Mouse (Mus musculus): Measurements from ENCODE around the gene Actr3b. TPM values are rescaled to one million over a fixed set of nuclear protein-coding genes. Genes with fewer than 3 reads are reported as not detected.
"Not testable (repeated sequence)": the region's sequence is repeated elsewhere in the genome, so short reads cannot be mapped to it uniquely, and the experiment has no call there.

Actr3b gene
- 55.0 and 55.1 TPM in 2 replicates for polyA plus RNA-seq (2012; rRNA removed)

DNA sequence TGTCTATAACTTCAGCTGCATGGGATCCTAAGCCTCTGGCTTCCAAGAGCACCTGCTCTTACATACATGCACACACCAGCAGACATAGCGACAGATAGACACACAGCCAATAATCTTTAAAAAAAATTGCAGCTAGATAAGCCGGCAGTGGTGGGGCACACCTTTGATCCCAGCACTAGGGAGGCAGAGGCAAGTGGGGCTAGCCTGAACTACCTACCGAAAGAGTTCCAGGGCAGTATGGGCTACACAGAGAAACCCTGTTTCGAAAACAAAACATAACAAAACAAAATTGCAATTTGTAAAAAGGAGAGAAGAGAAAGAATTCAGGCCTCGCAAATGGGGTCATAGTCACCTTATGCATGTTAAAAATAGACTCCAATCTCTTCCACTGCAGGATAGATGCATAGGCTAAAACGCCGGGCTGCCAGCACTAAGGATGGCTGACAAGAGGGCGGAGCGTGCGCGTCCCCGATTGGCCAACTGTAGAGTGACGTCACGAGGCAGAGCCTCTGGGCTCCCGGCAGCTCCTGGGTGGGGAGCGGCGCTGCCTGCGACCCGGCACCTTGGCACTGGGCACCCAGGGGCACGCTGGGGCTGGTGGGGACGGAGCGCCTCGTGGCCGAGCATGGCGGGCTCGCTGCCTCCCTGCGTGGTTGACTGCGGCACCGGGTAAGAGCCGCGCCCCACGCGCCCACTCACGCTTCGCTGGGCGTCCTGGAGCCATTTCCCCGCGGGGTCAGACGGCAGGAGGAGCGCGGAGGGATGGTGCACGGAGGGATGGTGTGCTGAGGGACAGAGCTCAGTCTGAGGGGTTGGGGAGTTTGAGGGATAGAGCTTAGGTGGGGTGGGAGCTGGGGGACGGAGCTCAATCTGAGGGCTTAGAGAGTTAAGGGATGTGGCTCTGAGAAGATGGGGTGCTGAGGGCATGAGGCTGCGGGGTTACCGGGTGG lies at the start of gene Actr3b:
Gene Actr3b, plus strand, starts transcription at position 538 of the 950 bp plus-strand sequence.
- peaks cover 6% of the 10 kb centered on the region for H3K4me1 ChIP-seq (ENCODE audit: control insufficient read depth, insufficient read depth, low read length)
- H3K27me3 ChIP-seq (ENCODE audit: control insufficient read depth, insufficient read depth, low read length) = no peaks in the 10 kb centered on the region
- peak within 1 kb of the TSS; percentile 66 for H3K27ac ChIP-seq (ENCODE audit: insufficient read depth, low read length)
- DNase-seq = peak; percentile 93 to 95
- peak within 1 kb of the TSS; percentile 85 for H3K4me3 ChIP-seq (replicated peaks; ENCODE audit: insufficient read depth, low read depth, low read length)
- no peak for TF ChIP-seq CTCF (IDR thresholded peaks at IDR 0.05; ENCODE audit: borderline replicate concordance, insufficient read depth, low read depth, low read length)
- peak; percentile 95 for TF ChIP-seq POLR2A (IDR thresholded peaks at IDR 0.05; ENCODE audit: borderline replicate concordance, insufficient read depth, low read length)
- 2% methylated on average over 45 of the region's 45 CpGs for WGBS

DNA sequence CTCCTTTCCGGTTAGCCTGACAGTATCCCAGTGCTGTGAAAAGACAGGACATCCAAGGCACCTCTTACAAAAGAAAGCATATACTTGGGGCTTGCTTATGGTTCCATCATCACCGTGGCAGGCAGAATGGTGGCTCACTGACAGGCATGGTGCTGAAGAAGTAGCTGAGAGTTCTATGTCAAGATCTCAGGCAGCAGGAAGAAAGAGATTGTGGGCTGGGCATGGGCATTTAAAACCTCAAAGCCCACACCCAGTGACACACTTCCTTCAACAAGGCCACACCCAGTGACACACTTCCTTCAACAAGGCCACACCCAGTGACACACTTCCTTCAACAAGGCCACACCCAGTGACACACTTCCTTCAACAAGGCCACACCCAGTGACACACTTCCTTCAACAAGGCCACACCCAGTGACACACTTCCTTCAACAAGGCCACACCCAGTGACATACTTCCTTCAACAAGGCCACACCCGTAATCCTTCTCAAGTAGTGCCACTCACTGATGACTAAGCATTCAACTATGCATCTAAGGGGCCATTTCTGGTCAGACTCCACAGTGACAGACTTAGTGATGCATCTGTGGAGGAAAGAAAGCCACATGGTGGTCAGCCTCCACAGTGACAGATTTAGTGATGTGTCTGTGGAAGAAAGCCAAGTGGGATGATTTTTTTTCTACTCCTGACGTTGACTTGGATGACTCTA lies 46.6 kb upstream of the Actr3b start:
- H3K27ac ChIP-seq (ENCODE audit: insufficient read depth, low read length); DNase-seq: not testable (repeated sequence)
- WGBS = 82% methylated on average over 4 of the region's 4 CpGs

DNA sequence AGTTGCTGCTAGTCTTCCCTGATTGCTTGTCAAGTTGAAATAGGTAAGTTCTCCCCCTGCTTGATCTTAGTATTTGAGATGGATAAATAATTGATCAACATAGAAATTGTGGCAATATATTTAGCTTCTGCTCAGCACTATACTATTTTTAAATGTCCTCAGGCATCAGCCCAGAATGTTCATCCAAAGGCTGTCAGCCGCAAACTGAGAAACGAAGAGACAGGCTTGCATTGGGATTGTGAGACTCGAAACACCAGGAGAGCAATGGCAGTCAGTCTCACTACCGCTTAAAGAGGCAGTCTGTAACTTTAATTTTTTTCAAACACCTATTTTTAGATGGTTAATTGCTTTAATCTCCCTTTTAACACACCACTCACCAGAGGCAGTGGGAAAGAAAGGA lies 40.4 kb upstream of the Actr3b start:
- WGBS = 81% methylated on average over 4 of the region's 4 CpGs
- Histone ChIP-seq H3K4me3 (replicated peaks; ENCODE audit: insufficient read depth, low read depth, low read length) (no peak overlapping the region), H3K27me3 (ENCODE audit: control insufficient read depth, insufficient read depth, low read length) (no peaks in the 10 kb centered on the region), H3K27ac (ENCODE audit: insufficient read depth, low read length) (no peak overlapping the region), H3K4me1 (ENCODE audit: control insufficient read depth, insufficient read depth, low read length) (no peaks in the 10 kb centered on the region)
- DNase-seq = no peak
- TF ChIP-seq POLR2A (IDR thresholded peaks at IDR 0.05; ENCODE audit: borderline replicate concordance, insufficient read depth, low read length) = no peak
- TF ChIP-seq CTCF (IDR thresholded peaks at IDR 0.05; ENCODE audit: borderline replicate concordance, insufficient read depth, low read depth, low read length) = no peak

More for the DNA sequence above, 46.6 kb upstream of the Actr3b start:
- H3K4me1 ChIP-seq (ENCODE audit: control insufficient read depth, insufficient read depth, low read length); H3K27me3 ChIP-seq (ENCODE audit: control insufficient read depth, insufficient read depth, low read length); H3K4me3 ChIP-seq (replicated peaks; ENCODE audit: insufficient read depth, low read depth, low read length): not testable (repeated sequence)

DNA sequence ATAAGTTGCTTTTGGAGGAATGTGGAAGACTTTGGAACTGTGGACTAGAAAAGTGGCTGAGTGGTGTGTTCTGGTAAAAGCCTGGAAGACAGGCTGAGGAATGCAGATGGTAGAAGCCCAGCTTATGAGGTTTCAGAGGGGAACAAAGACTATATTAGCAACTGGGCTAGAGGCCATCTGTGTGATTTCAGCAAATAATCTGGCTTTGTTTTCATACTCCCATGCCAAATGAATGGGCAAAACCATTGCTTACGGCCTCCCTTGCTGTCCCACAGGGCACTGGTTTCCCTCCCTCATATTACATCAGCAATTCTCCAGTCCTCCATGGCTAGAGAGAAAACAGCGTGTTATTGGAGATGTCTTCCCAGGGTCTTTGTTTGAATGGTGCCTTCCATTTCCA lies 36.8 kb upstream of the Actr3b start:
- Histone ChIP-seq H3K27me3 (ENCODE audit: control insufficient read depth, insufficient read depth, low read length) (no peaks in the 10 kb centered on the region), H3K4me3 (replicated peaks; ENCODE audit: insufficient read depth, low read depth, low read length) (no peak overlapping the region), H3K4me1 (ENCODE audit: control insufficient read depth, insufficient read depth, low read length) (no peaks in the 10 kb centered on the region), H3K27ac (ENCODE audit: insufficient read depth, low read length) (no peak overlapping the region)
- WGBS = 36% methylated on average over 2 of the region's 2 CpGs
- no peak for TF ChIP-seq CTCF (IDR thresholded peaks at IDR 0.05; ENCODE audit: borderline replicate concordance, insufficient read depth, low read depth, low read length)
- no peak for TF ChIP-seq POLR2A (IDR thresholded peaks at IDR 0.05; ENCODE audit: borderline replicate concordance, insufficient read depth, low read length)
- no peak for DNase-seq

DNA sequence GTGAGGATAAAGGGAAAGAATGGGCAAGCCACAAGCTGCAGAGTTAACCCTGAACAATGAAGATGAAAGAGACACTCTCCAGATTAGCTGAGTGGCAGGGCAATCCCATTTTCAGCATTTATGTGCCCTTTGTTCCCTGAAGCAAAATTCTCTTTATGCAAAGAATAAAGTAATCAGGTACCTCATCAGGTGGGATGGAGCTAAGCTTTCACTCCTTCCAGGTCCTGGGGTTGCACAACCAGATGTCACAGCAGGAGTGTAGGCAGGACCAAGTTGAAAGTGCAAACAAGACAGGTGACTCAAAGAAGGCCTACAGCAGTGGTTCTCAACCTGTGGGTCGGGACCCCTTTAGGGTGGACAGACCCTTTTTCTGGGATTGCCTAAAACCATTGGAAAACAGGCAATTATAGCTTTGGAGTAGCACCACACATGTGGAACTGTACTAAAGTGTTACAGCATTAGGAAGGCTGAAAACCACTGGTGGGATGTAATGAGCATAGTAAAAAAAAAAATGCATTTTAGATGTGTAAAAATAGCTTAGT lies 35.6 kb upstream of the Actr3b start:
- Histone ChIP-seq H3K4me1 (ENCODE audit: control insufficient read depth, insufficient read depth, low read length) (no peaks in the 10 kb centered on the region), H3K27me3 (ENCODE audit: control insufficient read depth, insufficient read depth, low read length) (no peaks in the 10 kb centered on the region), H3K27ac (ENCODE audit: insufficient read depth, low read length) (no peak overlapping the region), H3K4me3 (replicated peaks; ENCODE audit: insufficient read depth, low read depth, low read length) (no peak overlapping the region)
- no peak for TF ChIP-seq POLR2A (IDR thresholded peaks at IDR 0.05; ENCODE audit: borderline replicate concordance, insufficient read depth, low read length)
- TF ChIP-seq CTCF (IDR thresholded peaks at IDR 0.05; ENCODE audit: borderline replicate concordance, insufficient read depth, low read depth, low read length) = no peak
- no peak for DNase-seq
- 51% methylated on average over 1 of the region's 1 CpGs for WGBS

DNA sequence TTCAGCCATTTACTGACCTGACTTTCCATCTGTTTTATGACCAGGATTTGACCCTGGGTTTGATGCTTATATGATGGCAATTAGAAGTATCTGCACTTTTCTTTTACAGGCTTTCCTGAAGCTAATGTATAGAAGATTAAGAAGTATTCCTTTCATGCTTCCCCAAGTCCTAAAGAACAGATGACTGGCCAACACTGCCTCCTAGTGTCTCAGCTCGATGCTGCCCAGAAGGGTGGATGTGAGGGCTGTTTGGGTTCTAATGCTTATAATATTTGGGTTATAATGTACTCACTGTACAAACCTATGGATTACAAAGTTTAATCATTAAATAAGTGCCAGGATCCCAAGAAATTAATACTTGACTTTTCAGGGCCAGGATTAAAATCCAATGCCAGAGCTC lies 25.5 kb upstream of the Actr3b start:
- TF ChIP-seq CTCF (IDR thresholded peaks at IDR 0.05; ENCODE audit: borderline replicate concordance, insufficient read depth, low read depth, low read length) (peak; percentile 83), POLR2A (IDR thresholded peaks at IDR 0.05; ENCODE audit: borderline replicate concordance, insufficient read depth, low read length) (no peak)
- 0% methylated on average over 1 of the region's 1 CpGs for WGBS
- peak; percentile 41 to 65 for DNase-seq
- Histone ChIP-seq H3K4me1 (ENCODE audit: control insufficient read depth, insufficient read depth, low read length) (no peaks in the 10 kb centered on the region), H3K4me3 (replicated peaks; ENCODE audit: insufficient read depth, low read depth, low read length) (no peak overlapping the region), H3K27me3 (ENCODE audit: control insufficient read depth, insufficient read depth, low read length) (no peaks in the 10 kb centered on the region), H3K27ac (ENCODE audit: insufficient read depth, low read length) (no peak overlapping the region)

DNA sequence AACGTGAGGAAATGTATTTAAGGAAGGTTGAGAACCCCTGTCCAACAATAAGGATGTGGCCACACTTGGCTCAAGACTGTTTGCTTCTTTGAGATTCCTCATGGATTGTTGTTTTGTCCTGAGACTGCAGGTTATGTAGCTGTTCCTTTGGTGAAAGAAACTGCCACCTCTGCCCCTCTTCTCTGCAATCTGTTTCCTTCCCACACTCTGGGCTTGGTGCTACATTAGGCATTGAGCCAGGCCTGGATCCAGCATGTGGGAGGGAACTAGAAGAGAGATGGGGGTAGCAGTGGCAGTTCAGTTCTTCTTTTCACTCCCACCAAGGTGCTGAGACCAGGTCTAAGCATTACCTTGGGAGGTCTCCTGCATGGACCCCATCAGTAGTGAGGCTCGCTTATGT lies 23.9 kb upstream of the Actr3b start:
- H3K4me1 ChIP-seq (ENCODE audit: control insufficient read depth, insufficient read depth, low read length) = no peaks in the 10 kb centered on the region
- no peaks in the 10 kb centered on the region for H3K27me3 ChIP-seq (ENCODE audit: control insufficient read depth, insufficient read depth, low read length)
- no peak overlapping the region for H3K4me3 ChIP-seq (replicated peaks; ENCODE audit: insufficient read depth, low read depth, low read length)
- H3K27ac ChIP-seq (ENCODE audit: insufficient read depth, low read length) = no peak overlapping the region
- TF ChIP-seq CTCF (IDR thresholded peaks at IDR 0.05; ENCODE audit: borderline replicate concordance, insufficient read depth, low read depth, low read length) (no peak), POLR2A (IDR thresholded peaks at IDR 0.05; ENCODE audit: borderline replicate concordance, insufficient read depth, low read length) (no peak)
- 89% methylated on average over 2 of the region's 2 CpGs for WGBS
- DNase-seq = no peak
